Mouse (Mus musculus) cerebellum, adult 9-11 months (tissue): ENCODE measurements around the gene Dlx6.

Source experiments
- DNase-seq: peaks from one replicate; pipeline ENCODE4 v3.0.0; 2022

The Dlx6 gene

GRCm38 (mm10) chr6:6863160-6863870, at the start of gene Dlx6:
TSS of gene Dlx6 (plus strand) at chr6:6863334.
- no peak for DNase-seq

GRCm38 (mm10) chr6:6816821-6817220, 46.3 kb upstream of the Dlx6 start:
- DNase-seq, result no peak

- DNase-seq, result no peak
Measured at GRCm38 (mm10) chr6:6818036-6818788, 44.9 kb upstream of the Dlx6 start.

- DNase-seq, result no peak
Measured at GRCm38 (mm10) chr6:6819134-6819533, 44.0 kb upstream of the Dlx6 start.

GRCm38 (mm10) chr6:6825313-6825712, 37.8 kb upstream of the Dlx6 start:
- DNase-seq, result no peak

- no peak for DNase-seq
Measured at GRCm38 (mm10) chr6:6826861-6827260, 36.3 kb upstream of the Dlx6 start.

GRCm38 (mm10) chr6:6830446-6830845, 32.7 kb upstream of the Dlx6 start:
- no peak for DNase-seq

GRCm38 (mm10) chr6:6833301-6833700, 29.8 kb upstream of the Dlx6 start:
- no peak for DNase-seq

GRCm38 (mm10) chr6:6848541-6848940, 14.6 kb upstream of the Dlx6 start:
- DNase-seq, result no peak

GRCm38 (mm10) chr6:6849744-6850143, 13.4 kb upstream of the Dlx6 start:
- DNase-seq, result no peak

GRCm38 (mm10) chr6:6850324-6851060, 12.6 kb upstream of the Dlx6 start:
- DNase-seq, result no peak

- DNase-seq, result no peak
Measured at GRCm38 (mm10) chr6:6851166-6851565, 12.0 kb upstream of the Dlx6 start.

- DNase-seq, result no peak
Measured at GRCm38 (mm10) chr6:6852944-6853343, 10.2 kb upstream of the Dlx6 start.

- DNase-seq, result no peak
Measured at GRCm38 (mm10) chr6:6854176-6854575, 9.0 kb upstream of the Dlx6 start.

GRCm38 (mm10) chr6:6854902-6855745, 8.0 kb upstream of the Dlx6 start:
- DNase-seq, result no peak

GRCm38 (mm10) chr6:6855746-6856185, 7.4 kb upstream of the Dlx6 start:
- no peak for DNase-seq

- DNase-seq, result no peak
Measured at GRCm38 (mm10) chr6:6856316-6856715, 6.8 kb upstream of the Dlx6 start.

GRCm38 (mm10) chr6:6856881-6857280, 6.3 kb upstream of the Dlx6 start:
- DNase-seq, result no peak

GRCm38 (mm10) chr6:6857766-6858165, 5.4 kb upstream of the Dlx6 start:
- no peak for DNase-seq

GRCm38 (mm10) chr6:6858571-6858970, 4.6 kb upstream of the Dlx6 start:
- no peak for DNase-seq

- no peak for DNase-seq
Measured at GRCm38 (mm10) chr6:6859111-6859949, 3.8 kb upstream of the Dlx6 start.

- DNase-seq, result no peak
Measured at GRCm38 (mm10) chr6:6859950-6860410, 3.2 kb upstream of the Dlx6 start.
